ENCODE assay signal across 8 mouse cellular contexts in the genomic region with DNA sequence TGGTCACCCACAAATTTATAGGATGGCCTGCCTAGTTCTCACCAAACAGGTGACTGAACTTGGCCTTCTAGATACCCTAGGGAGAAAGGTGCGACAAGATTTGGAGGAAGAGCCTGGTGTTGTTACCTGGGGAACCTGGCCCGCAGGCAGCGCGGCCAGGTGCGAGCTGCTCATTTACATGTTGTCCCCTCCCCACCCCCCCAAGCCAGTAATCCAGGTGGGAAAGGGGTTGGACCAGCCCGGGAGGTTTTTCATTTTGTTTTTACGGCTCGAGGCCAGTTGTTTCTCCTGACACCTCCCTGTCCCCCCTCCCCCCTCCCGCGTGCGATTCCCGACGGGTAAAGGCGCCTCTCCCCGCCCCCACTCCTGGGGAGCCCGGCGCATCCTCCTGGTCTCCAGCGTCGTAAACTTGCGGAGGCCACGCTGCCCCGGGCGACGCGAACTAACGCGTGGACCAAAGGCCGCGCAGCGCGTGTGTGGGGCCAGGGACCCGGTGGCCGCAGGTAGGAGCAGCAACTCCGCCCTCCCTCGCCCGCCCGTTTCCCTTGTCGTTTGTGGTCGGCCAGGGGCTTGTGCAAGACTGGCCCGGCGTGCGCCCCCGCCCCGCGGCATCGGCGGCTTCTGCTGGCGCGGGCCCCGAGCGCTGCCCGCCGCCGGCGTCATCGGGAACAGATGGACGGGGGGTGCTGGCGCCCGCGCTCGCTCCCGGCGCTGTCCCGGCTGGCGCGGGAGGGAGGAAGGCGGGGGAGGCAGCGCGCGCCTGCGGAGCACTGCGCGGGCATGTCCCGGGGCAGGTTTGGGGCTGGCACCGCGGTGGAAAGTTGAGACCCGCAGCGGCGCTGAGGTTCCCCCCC. TPM values are rescaled to one million over a fixed set of nuclear protein-coding genes. Genes with fewer than 3 reads are reported as not detected.
DNase-seq lines count a peak whose midpoint lies in the region; ATAC-seq and TF ChIP-seq lines count a peak whose summit lies in the region.

No protein-coding gene starts in this region.

- TF ChIP-seq POLR2A in MEL (IDR thresholded peaks at IDR 0.05; ENCODE audit: control insufficient read depth in 1 of 2, insufficient read depth in 1 of 2, low read depth in 1 of 2, low read length in 2 of 2, poor library complexity in 1 of 2), result no peak
- TF ChIP-seq POLR2A in cortical plate, adult 2 months (IDR thresholded peaks at IDR 0.05; ENCODE audit: extremely low read depth, insufficient read depth, low read length), result no peak

- peak overlapping the region; percentile 87 for H3K27ac ChIP-seq in MEL (ENCODE audit: control insufficient read depth, low read depth, low read length)
- H3K27ac ChIP-seq in cortical plate, adult 2 months (ENCODE audit: insufficient read depth, low read length), result peak overlapping the region; percentile 80
- peak overlapping the region; percentile 96 for H3K27ac ChIP-seq in heart, embryonic 13.5 days (replicated peaks)
- H3K27ac ChIP-seq in lung, embryonic 16.5 days (ENCODE audit: low read length), result peak overlapping the region; percentile 96

- under 1% methylated on average over 72 of the region's 79 CpGs for WGBS in heart, embryonic 13.5 days
- WGBS in lung, embryonic 16.5 days, result 1% methylated on average over 56 of the region's 79 CpGs

- TF ChIP-seq RAD21 in MEL (IDR thresholded peaks at IDR 0.05; ENCODE audit: low read depth, low read length), result no peak

- DNase-seq in 416B (ENCODE audit: low read depth) (peak; percentile 84), MEL (ENCODE audit: low read depth, low spot score) (peak; percentile 60)
- peak; percentile 67 to 75 for DNase-seq in kidney, postnatal 4 days
- DNase-seq in right cerebral cortex, adult 18-20 months, result peak; percentile 88

- H3K79me2 ChIP-seq in MEL (ENCODE audit: control insufficient read depth, insufficient read depth, low read length, poor library complexity), result peaks cover 91% of the 10 kb centered on the region

- H3K4me3 ChIP-seq in MEL (ENCODE audit: control insufficient read depth in 1 of 2, insufficient read depth in 1 of 2, low read depth in 2 of 2, low read length in 2 of 2), result peak overlapping the region; percentile 53 to 59
- peak overlapping the region; percentile 45 for H3K4me3 ChIP-seq in cortical plate, adult 2 months (ENCODE audit: insufficient read depth, low read length)
- H3K4me3 ChIP-seq in heart, embryonic 13.5 days, result peak overlapping the region; percentile 74
- H3K4me3 ChIP-seq in lung, embryonic 16.5 days (ENCODE audit: low read length), result peak overlapping the region; percentile 66

- peak overlapping the region; percentile 81 for H3K9ac ChIP-seq in MEL (ENCODE audit: control insufficient read depth, low read depth, low read length, poor library complexity, severe bottlenecking)
- peak overlapping the region; percentile 92 for H3K9ac ChIP-seq in heart, embryonic 13.5 days
- H3K9ac ChIP-seq in lung, embryonic 16.5 days (ENCODE audit: low read length), result peak overlapping the region; percentile 71

- peaks cover 4 to 29% of the 10 kb centered on the region in 2 experiments for H3K4me1 ChIP-seq in MEL (ENCODE audit: control insufficient read depth in 1 of 2, insufficient read depth in 2 of 2, low read length in 2 of 2)
- peaks cover 2% of the 10 kb centered on the region; the same call in 1 of the 2 replicates for H3K4me1 ChIP-seq in cortical plate, adult 2 months (ENCODE audit: control insufficient read depth, insufficient read depth, low read length)
- H3K4me1 ChIP-seq in heart, embryonic 13.5 days, result peaks cover 90% of the 10 kb centered on the region
- H3K4me1 ChIP-seq in lung, embryonic 16.5 days (replicated peaks; ENCODE audit: control insufficient read depth, insufficient read depth, low read length), result peaks cover 87% of the 10 kb centered on the region

- peak overlapping the region; percentile 99 for H3K4me2 ChIP-seq in heart, embryonic 13.5 days
- H3K4me2 ChIP-seq in lung, embryonic 16.5 days (ENCODE audit: low read depth, low read length), result peak overlapping the region; percentile 99

- H3K36me3 ChIP-seq in MEL (ENCODE audit: control insufficient read depth in 1 of 2, insufficient read depth in 2 of 2, low read length in 2 of 2), result peaks cover 3 to 30% of the 10 kb centered on the region in 2 experiments; a peak in 3 of 4 replicates
- no peaks in the 10 kb centered on the region for H3K36me3 ChIP-seq in heart, embryonic 13.5 days
- no peaks in the 10 kb centered on the region for H3K36me3 ChIP-seq in lung, embryonic 16.5 days (ENCODE audit: control insufficient read depth, insufficient read depth, low read length)

- no peak for TF ChIP-seq EP300 in MEL (IDR thresholded peaks at IDR 0.05; ENCODE audit: low read depth in 1 of 2, low read length in 2 of 2)

- no peaks in the 10 kb centered on the region for H3K9me3 ChIP-seq in MEL (replicated peaks; ENCODE audit: insufficient read depth, low read length)
- H3K9me3 ChIP-seq in heart, embryonic 13.5 days, result no peaks in the 10 kb centered on the region
- no peaks in the 10 kb centered on the region for H3K9me3 ChIP-seq in lung, embryonic 16.5 days (ENCODE audit: control insufficient read depth, low read length)

- no peak for ATAC-seq in heart, embryonic 13.5 days (ENCODE audit: extremely low read depth, insufficient number of reproducible peaks, low FRiP score, low TSS enrichment)
- no peak for ATAC-seq in lung, embryonic 16.5 days (ENCODE audit: low read depth)
- ATAC-seq in inflammation-experienced regulatory T-cells, adult 6 months, result no peak

- no peak for TF ChIP-seq CTCF in MEL (IDR thresholded peaks at IDR 0.05 in 2 of 3, conservative IDR thresholded peaks at IDR 0.05 in 1 of 3; ENCODE audit: control insufficient read depth in 1 of 3, insufficient read depth in 1 of 3, low read depth in 2 of 3, low read length in 3 of 3, poor library complexity in 1 of 3, severe bottlenecking in 1 of 3)
- no peak for TF ChIP-seq CTCF in cortical plate, adult 2 months (IDR thresholded peaks at IDR 0.05; ENCODE audit: extremely low read depth, insufficient read depth, low read length)

- no peaks in the 10 kb centered on the region for H3K27me3 ChIP-seq in MEL (ENCODE audit: control insufficient read depth in 1 of 2, insufficient read depth in 2 of 2, low read length in 2 of 2)
- H3K27me3 ChIP-seq in heart, embryonic 13.5 days (replicated peaks), result 0 out of 2 replicates have a peak, but pooled peaks cover 3% of the 10 kb centered on the region
- H3K27me3 ChIP-seq in lung, embryonic 16.5 days (ENCODE audit: control insufficient read depth, insufficient read depth, low read depth, low read length), result no peaks in the 10 kb centered on the region; the same call in 1 of the 2 replicates

TF ChIP-seq in MEL, 35 proteins besides CTCF, POLR2A, EP300 and RAD21:
- TF ChIP-seq RCOR1 (IDR thresholded peaks at IDR 0.05; ENCODE audit: low read depth, low read length), result no peak
- TF ChIP-seq POLR2AphosphoS2 (IDR thresholded peaks at IDR 0.05; ENCODE audit: low read length), result no peak
- no peak for TF ChIP-seq MEF2A (IDR thresholded peaks at IDR 0.05; ENCODE audit: extremely low read depth, insufficient replicate concordance, low read depth, low read length, poor library complexity, severe bottlenecking)
- TF ChIP-seq USF2 (IDR thresholded peaks at IDR 0.05; ENCODE audit: borderline replicate concordance in 1 of 2, insufficient read depth in 1 of 2, low read depth in 1 of 2, low read length in 2 of 2), result no peak
- no peak for TF ChIP-seq USF1 (IDR thresholded peaks at IDR 0.05; ENCODE audit: low read depth, low read length)
- TF ChIP-seq POLR2AphosphoS5 (IDR thresholded peaks at IDR 0.05; ENCODE audit: borderline replicate concordance, low read depth, low read length), result no peak
- peak; percentile 18; the same call in 1 of the 2 replicates for TF ChIP-seq MAZ (IDR thresholded peaks at IDR 0.05; ENCODE audit: low read depth, low read length)
- TF ChIP-seq ZNF384 (IDR thresholded peaks at IDR 0.05; ENCODE audit: low read depth, low read length), result no peak
- TF ChIP-seq MYB (IDR thresholded peaks at IDR 0.05; ENCODE audit: low read depth, low read length), result no peak
- TF ChIP-seq SIN3A (IDR thresholded peaks at IDR 0.05; ENCODE audit: low read length), result peak; percentile 5; the same call in 1 of the 2 replicates
- no peak for TF ChIP-seq NELFE (IDR thresholded peaks at IDR 0.05; ENCODE audit: low read depth, low read length)
- TF ChIP-seq ZKSCAN1 (IDR thresholded peaks at IDR 0.05; ENCODE audit: low read depth, low read length), result no peak
- TF ChIP-seq MXI1 (IDR thresholded peaks at IDR 0.05; ENCODE audit: low read depth, low read length), result peak; percentile 8
- TF ChIP-seq MAFK (IDR thresholded peaks at IDR 0.05; ENCODE audit: borderline replicate concordance, low read depth, low read length), result no peak
- no peak for TF ChIP-seq ELF1 (IDR thresholded peaks at IDR 0.05; ENCODE audit: low read depth, low read length)
- TF ChIP-seq GATA1 (IDR thresholded peaks at IDR 0.05; ENCODE audit: low read depth, low read length), result no peak
- TF ChIP-seq TAL1 (IDR thresholded peaks at IDR 0.05; ENCODE audit: low read length), result no peak

RNA-seq across cellular contexts. Expression of gene Gins2, which starts 53.4 kb away (rescaled TPM):
- total RNA-seq in MEL (2012; rRNA removed), result 46.1 and 49.3 TPM in 2 replicates
- 100 to 1,000 TPM in 1 of 2 experiments, 10 to 100 TPM in 1; 39.6 to 150 TPM for polyA plus RNA-seq in MEL (2012; ENCODE audit: insufficient read depth in 1 of 2, insufficient read length in 2 of 2, low read depth in 1 of 2, low replicate concordance in 2 of 2, missing spikeins in 1 of 2)
- 2.2 and 2.4 TPM in 2 replicates for polyA plus RNA-seq in cortical plate, adult 2 months (2012; rRNA removed)
- polyA plus RNA-seq in heart, embryonic 13.5 days (2015; fragmentation: Nextera tagmentation; extraction: Ambion mirVana), result 79.8 and 80.4 TPM in 2 replicates
- 90.8 and 99.5 TPM in 2 replicates for polyA plus RNA-seq in lung, embryonic 16.5 days (2015; fragmentation: Nextera tagmentation; extraction: Ambion mirVana)
- polyA plus RNA-seq in inflammation-experienced regulatory T-cells, adult 6 months (2017; shearing (Covaris generic)), result 10 to 100 TPM in 2 of 3 experiments, 1 to 10 TPM in 1; 9.6 to 54.3 (median 13.6) TPM
